Mouse (Mus musculus): ENCODE measurements at regions not wholly inside any gene's neighbourhood (a gene's known extent, or its start where the extent isn't known, plus 50 kb on each side); places are given as distances from the start of the nearest gene placed in this dataset.

- H3K9ac ChIP-seq (ENCODE audit: low read depth, low read length) = no peak overlapping the region
- no peaks in the 10 kb centered on the region for H3K36me3 ChIP-seq (ENCODE audit: control insufficient read depth, insufficient read depth, low read length)
- H3K4me3 ChIP-seq (ENCODE audit: low read depth, low read length) = no peak overlapping the region
- no peak overlapping the region for H3K27ac ChIP-seq (ENCODE audit: low read length)
- no peak for ATAC-seq
- H3K27me3 ChIP-seq (ENCODE audit: control insufficient read depth, insufficient read depth, low read depth, low read length) = no peaks in the 10 kb centered on the region; the same call in 1 of the 2 replicates
- H3K4me2 ChIP-seq (ENCODE audit: low read length) = no peak overlapping the region
- 43% methylated on average over 4 of the region's 4 CpGs for WGBS
- H3K4me1 ChIP-seq (ENCODE audit: control insufficient read depth, insufficient read depth, low read length) = no peaks in the 10 kb centered on the region
- no peaks in the 10 kb centered on the region for H3K9me3 ChIP-seq (replicated peaks; ENCODE audit: control insufficient read depth, low read length, poor library complexity, severe bottlenecking)
Measured at GRCm38 (mm10) chr16:87263571-87263970, 90.4 kb upstream of the N6amt1 start.

- Histone ChIP-seq H3K4me3 (ENCODE audit: low read depth, low read length) (no peak overlapping the region), H3K4me2 (ENCODE audit: low read length) (no peak overlapping the region), H3K27me3 (ENCODE audit: control insufficient read depth, insufficient read depth, low read depth, low read length) (no peaks in the 10 kb centered on the region; the same call in 1 of the 2 replicates), H3K9ac (ENCODE audit: low read depth, low read length) (no peak overlapping the region), H3K4me1 (ENCODE audit: control insufficient read depth, insufficient read depth, low read length) (no peaks in the 10 kb centered on the region), H3K36me3 (ENCODE audit: control insufficient read depth, insufficient read depth, low read length) (no peaks in the 10 kb centered on the region), H3K27ac (ENCODE audit: low read length) (no peak overlapping the region), H3K9me3 (replicated peaks; ENCODE audit: control insufficient read depth, low read length, poor library complexity, severe bottlenecking) (no peaks in the 10 kb centered on the region)
- no peak for ATAC-seq
- 82% methylated on average over 8 of the region's 8 CpGs for whole genome bisulfite sequencing
Measured at GRCm38 (mm10) chr16:87263041-87263440, 90.9 kb upstream of the N6amt1 start.

GRCm38 (mm10) chr16:87262497-87262896, 91.5 kb upstream of the N6amt1 start:
- Histone ChIP-seq H3K27me3 (ENCODE audit: control insufficient read depth, insufficient read depth, low read depth, low read length) (no peaks in the 10 kb centered on the region; the same call in 1 of the 2 replicates), H3K36me3 (ENCODE audit: control insufficient read depth, insufficient read depth, low read length) (no peaks in the 10 kb centered on the region), H3K4me2 (ENCODE audit: low read length) (no peak overlapping the region), H3K4me1 (ENCODE audit: control insufficient read depth, insufficient read depth, low read length) (no peaks in the 10 kb centered on the region), H3K9ac (ENCODE audit: low read depth, low read length) (no peak overlapping the region), H3K4me3 (ENCODE audit: low read depth, low read length) (no peak overlapping the region), H3K27ac (ENCODE audit: low read length) (no peak overlapping the region), H3K9me3 (replicated peaks; ENCODE audit: control insufficient read depth, low read length, poor library complexity, severe bottlenecking) (no peaks in the 10 kb centered on the region)
- no peak for ATAC-seq
- 64% methylated on average over 3 of the region's 3 CpGs for WGBS

GRCm38 (mm10) chr16:87261527-87261926, 92.5 kb upstream of the N6amt1 start:
- 49% methylated on average over 7 of the region's 7 CpGs for WGBS
- no peak for ATAC-seq
- Histone ChIP-seq H3K9ac (ENCODE audit: low read depth, low read length) (no peak overlapping the region), H3K9me3 (replicated peaks; ENCODE audit: control insufficient read depth, low read length, poor library complexity, severe bottlenecking) (no peaks in the 10 kb centered on the region), H3K27ac (ENCODE audit: low read length) (no peak overlapping the region), H3K4me1 (ENCODE audit: control insufficient read depth, insufficient read depth, low read length) (no peaks in the 10 kb centered on the region), H3K4me3 (ENCODE audit: low read depth, low read length) (no peak overlapping the region), H3K27me3 (ENCODE audit: control insufficient read depth, insufficient read depth, low read depth, low read length) (no peaks in the 10 kb centered on the region; the same call in 1 of the 2 replicates), H3K4me2 (ENCODE audit: low read length) (no peak overlapping the region), H3K36me3 (ENCODE audit: control insufficient read depth, insufficient read depth, low read length) (no peaks in the 10 kb centered on the region)

GRCm38 (mm10) chr16:87254736-87255135, 99.2 kb upstream of the N6amt1 start:
- no peaks in the 10 kb centered on the region for H3K27me3 ChIP-seq (ENCODE audit: control insufficient read depth, insufficient read depth, low read depth, low read length)
- ATAC-seq = no peak
- H3K4me3 ChIP-seq (ENCODE audit: low read depth, low read length) = no peak overlapping the region
- no peak overlapping the region for H3K27ac ChIP-seq (ENCODE audit: low read length)
- H3K9me3 ChIP-seq (replicated peaks; ENCODE audit: control insufficient read depth, low read length, poor library complexity, severe bottlenecking) = no peaks in the 10 kb centered on the region
- no peaks in the 10 kb centered on the region for H3K36me3 ChIP-seq (ENCODE audit: control insufficient read depth, insufficient read depth, low read length)
- H3K4me1 ChIP-seq (ENCODE audit: control insufficient read depth, insufficient read depth, low read length) = no peaks in the 10 kb centered on the region
- no peak overlapping the region for H3K4me2 ChIP-seq (ENCODE audit: low read length)
- WGBS = 95% methylated on average over 1 of the region's 1 CpGs
- no peak overlapping the region for H3K9ac ChIP-seq (ENCODE audit: low read depth, low read length)

- Histone ChIP-seq H3K36me3 (ENCODE audit: control insufficient read depth, insufficient read depth, low read length) (no peaks in the 10 kb centered on the region), H3K4me2 (ENCODE audit: low read length) (no peak overlapping the region), H3K27ac (ENCODE audit: low read length) (no peak overlapping the region), H3K9me3 (replicated peaks; ENCODE audit: control insufficient read depth, low read length, poor library complexity, severe bottlenecking) (no peaks in the 10 kb centered on the region), H3K27me3 (ENCODE audit: control insufficient read depth, insufficient read depth, low read depth, low read length) (no peaks in the 10 kb centered on the region), H3K9ac (ENCODE audit: low read depth, low read length) (no peak overlapping the region), H3K4me3 (ENCODE audit: low read depth, low read length) (no peak overlapping the region), H3K4me1 (ENCODE audit: control insufficient read depth, insufficient read depth, low read length) (no peaks in the 10 kb centered on the region)
- ATAC-seq = no peak
- 83% methylated on average over 10 of the region's 10 CpGs for WGBS
Measured at GRCm38 (mm10) chr16:87250531-87250930, 103.5 kb upstream of the N6amt1 start.

- 29% methylated on average over 7 of the region's 7 CpGs for WGBS
- Histone ChIP-seq H3K27me3 (ENCODE audit: control insufficient read depth, insufficient read depth, low read depth, low read length) (no peaks in the 10 kb centered on the region), H3K4me3 (ENCODE audit: low read depth, low read length) (no peak overlapping the region), H3K36me3 (ENCODE audit: control insufficient read depth, insufficient read depth, low read length) (no peaks in the 10 kb centered on the region), H3K9ac (ENCODE audit: low read depth, low read length) (no peak overlapping the region), H3K27ac (ENCODE audit: low read length) (no peak overlapping the region), H3K4me2 (ENCODE audit: low read length) (no peak overlapping the region), H3K9me3 (replicated peaks; ENCODE audit: control insufficient read depth, low read length, poor library complexity, severe bottlenecking) (no peaks in the 10 kb centered on the region), H3K4me1 (ENCODE audit: control insufficient read depth, insufficient read depth, low read length) (no peaks in the 10 kb centered on the region)
- no peak for ATAC-seq
Measured at GRCm38 (mm10) chr16:87249903-87250302, 104.1 kb upstream of the N6amt1 start.

- H3K36me3 ChIP-seq (ENCODE audit: control insufficient read depth, insufficient read depth, low read length) = no peaks in the 10 kb centered on the region
- 46% methylated on average over 6 of the region's 6 CpGs for WGBS
- H3K27me3 ChIP-seq (ENCODE audit: control insufficient read depth, insufficient read depth, low read depth, low read length) = no peaks in the 10 kb centered on the region
- no peak overlapping the region for H3K4me2 ChIP-seq (ENCODE audit: low read length)
- no peak for ATAC-seq
- no peak overlapping the region for H3K4me3 ChIP-seq (ENCODE audit: low read depth, low read length)
- no peaks in the 10 kb centered on the region for H3K4me1 ChIP-seq (ENCODE audit: control insufficient read depth, insufficient read depth, low read length)
- H3K27ac ChIP-seq (ENCODE audit: low read length) = no peak overlapping the region
- no peak overlapping the region for H3K9ac ChIP-seq (ENCODE audit: low read depth, low read length)
- H3K9me3 ChIP-seq (replicated peaks; ENCODE audit: control insufficient read depth, low read length, poor library complexity, severe bottlenecking) = no peaks in the 10 kb centered on the region
Measured at GRCm38 (mm10) chr16:87248501-87249030, 105.4 kb upstream of the N6amt1 start.

GRCm38 (mm10) chr16:87245933-87246791, 107.8 kb upstream of the N6amt1 start:
- H3K36me3 ChIP-seq (ENCODE audit: control insufficient read depth, insufficient read depth, low read length) = no peaks in the 10 kb centered on the region
- no peaks in the 10 kb centered on the region for H3K9me3 ChIP-seq (replicated peaks; ENCODE audit: control insufficient read depth, low read length, poor library complexity, severe bottlenecking)
- H3K27me3 ChIP-seq (ENCODE audit: control insufficient read depth, insufficient read depth, low read depth, low read length) = no peaks in the 10 kb centered on the region
- H3K4me3 ChIP-seq (ENCODE audit: low read depth, low read length) = no peak overlapping the region
- whole genome bisulfite sequencing = 58% methylated on average over 26 of the region's 26 CpGs
- no peak overlapping the region for H3K27ac ChIP-seq (ENCODE audit: low read length)
- peak; percentile 69; the same call in 1 of the 2 replicates for ATAC-seq
- H3K4me2 ChIP-seq (ENCODE audit: low read length) = peak overlapping the region; percentile 32
- no peaks in the 10 kb centered on the region for H3K4me1 ChIP-seq (ENCODE audit: control insufficient read depth, insufficient read depth, low read length)
- no peak overlapping the region for H3K9ac ChIP-seq (ENCODE audit: low read depth, low read length)
